Mouse (Mus musculus) right cerebral cortex, postnatal 4 days (tissue): ENCODE measurements around the gene Ankmy1.
A peak's percentile ranks its signal among the peaks of the same experiment; 100 is the strongest.

ENCODE experiments used
- DNase-seq: peaks from one replicate; pipeline ENCODE4 v3.0.0-alpha.2; 2022

Ankmy1 gene

GRCm38 (mm10) chr1:92910925-92911720 is 8.4 kb upstream of the Ankmy1 start:
- DNase-seq = peak; percentile 79

DNA sequence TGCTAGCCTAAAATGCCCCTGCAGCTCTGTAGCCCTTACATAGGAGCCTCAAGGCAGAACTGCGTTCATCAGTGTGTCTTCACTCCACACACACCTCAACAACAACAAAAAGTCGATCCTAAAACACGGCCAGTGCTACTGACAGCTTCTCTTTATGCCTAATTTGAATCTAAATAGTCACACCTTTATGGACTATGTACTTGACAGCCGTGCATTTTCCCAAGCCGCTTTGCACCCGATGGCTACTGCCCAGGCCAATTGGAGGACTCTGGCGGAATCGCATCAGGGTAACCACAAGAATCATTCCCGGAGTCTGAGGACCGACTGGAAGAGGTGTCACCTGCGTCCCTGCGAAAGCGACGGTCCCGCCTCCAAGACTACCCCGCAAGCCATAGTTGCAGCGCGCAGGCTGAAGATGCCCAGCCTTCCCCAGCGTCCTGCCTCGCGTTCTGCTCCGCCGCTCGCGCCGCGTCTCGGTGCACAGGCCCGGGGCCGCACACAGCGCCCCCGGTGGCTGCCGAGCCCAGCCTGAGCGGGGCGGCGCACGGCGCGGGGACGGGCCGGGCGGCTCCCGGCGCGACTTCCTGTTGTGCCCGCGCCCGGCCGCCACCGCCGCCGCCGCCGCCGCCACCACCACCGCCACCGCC is 7.7 kb upstream of the Ankmy1 start, which contains the start of gene Rnpepl1:
Rnpepl1 (plus strand) TSS at position 545 of the 647 bp plus-strand sequence.
- DNase-seq = peak; percentile 75

DNA sequence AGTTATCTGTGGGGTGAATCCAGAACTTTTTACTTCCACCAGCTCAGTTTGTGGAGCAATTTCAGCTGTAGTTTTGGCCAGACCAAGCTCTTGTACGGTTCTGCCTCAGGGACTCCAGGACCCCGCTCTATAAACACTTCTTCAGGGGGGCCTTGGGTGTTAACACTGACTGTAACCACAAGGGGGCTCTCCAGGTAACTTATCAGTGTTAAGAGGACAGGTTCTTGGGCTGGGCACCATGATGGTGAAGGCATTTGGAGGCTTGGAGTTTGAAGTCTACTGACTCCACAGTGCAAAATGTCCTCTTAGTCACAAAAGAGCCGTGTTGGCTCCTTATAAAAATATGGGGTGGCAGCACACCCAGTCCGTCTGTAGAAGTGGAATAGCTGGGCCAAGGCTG is 6.4 kb upstream of the Ankmy1 start:
- no peak for DNase-seq

DNA sequence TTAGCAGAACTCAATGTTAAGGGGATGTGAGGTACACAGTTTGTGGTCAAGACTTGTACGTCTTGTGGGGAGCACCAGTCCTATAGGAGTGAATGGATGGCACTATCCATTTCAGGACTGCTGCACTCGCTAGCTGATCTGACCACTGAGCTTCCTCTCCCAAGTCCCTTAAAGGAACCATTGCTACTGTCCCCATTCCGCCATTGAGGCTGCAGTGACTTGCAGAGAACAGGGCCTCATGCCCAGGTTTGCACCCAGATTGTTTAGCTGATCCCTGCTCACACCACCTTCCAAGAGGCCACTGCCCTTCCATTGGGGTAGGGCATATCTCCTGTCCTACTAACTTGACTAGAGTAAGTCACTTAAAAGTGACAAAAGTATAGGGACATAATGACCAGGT is 6.0 kb upstream of the Ankmy1 start:
- no peak for DNase-seq

DNA sequence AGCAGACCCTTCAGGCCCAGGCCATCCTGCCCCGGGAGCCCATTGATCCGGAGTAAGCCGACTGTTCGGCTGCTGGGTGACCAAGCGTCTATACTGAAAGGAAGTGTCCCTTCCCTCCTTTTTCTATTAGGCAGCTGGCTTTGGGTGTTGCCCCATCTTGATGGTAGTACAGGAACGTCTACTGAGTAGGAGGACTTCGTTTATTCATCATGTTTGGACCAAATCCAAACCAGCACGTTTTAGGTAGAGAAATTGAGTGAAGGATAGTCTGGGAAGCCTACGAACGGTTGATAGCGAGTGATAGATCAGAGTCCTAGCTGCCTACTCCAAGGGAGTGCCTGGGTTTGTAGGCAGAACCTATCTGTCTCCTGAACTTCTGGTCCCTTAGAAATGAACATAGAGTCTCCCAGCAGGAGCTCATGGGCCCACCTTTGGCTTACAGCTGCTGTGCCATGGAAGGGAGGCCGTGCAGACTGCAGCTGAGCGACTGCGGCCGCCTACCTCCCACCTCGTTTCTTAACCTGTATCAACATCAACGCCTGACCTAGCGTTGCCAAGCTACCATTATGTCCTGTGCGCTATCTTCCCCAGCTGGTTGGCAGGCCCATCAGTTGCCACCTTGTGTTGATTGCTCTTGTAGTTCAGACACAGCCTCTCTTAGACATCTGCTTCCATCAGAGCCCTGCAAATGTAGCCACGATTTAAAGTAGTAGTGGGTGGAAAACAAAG is 5.1 kb upstream of the Ankmy1 start:
- DNase-seq = no peak

DNA sequence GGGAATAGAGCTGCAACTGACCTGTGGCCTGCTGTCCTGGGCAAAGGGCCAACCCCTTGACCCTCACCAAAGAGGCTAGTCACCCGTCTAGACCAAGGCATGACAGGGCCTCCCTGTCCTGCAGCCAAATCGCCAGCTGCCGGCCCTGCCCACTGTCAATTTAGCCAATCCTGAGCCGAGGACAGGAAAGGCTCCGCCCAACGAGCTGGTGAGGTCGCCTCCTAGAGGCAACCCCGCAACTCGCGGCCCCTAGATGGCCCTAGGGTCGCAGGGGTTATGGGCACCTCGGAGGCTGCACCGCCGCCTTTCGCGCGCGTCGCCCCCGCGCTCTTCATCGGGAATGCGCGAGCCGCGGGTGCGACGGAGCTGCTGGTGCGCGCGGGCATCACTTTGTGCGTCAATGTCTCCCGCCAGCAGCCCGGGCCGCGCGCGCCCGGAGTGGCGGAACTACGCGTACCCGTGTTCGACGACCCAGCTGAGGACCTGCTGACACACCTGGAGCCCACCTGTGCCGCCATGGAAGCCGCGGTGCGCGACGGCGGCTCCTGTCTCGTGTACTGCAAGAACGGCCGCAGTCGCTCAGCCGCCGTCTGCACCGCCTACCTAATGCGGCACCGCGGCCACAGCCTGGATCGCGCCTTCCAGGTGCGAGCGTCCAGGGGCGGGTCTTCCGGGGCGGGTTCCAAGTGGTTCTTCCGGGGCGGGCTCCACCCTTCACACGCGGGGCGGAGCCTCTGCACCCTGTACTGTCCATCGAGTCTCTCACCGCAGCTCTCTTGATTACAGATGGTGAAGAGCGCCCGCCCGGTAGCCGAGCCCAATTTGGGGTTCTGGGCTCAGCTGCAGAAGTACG is 4.3 kb upstream of the Ankmy1 start, which contains the start of gene Dusp28:
Dusp28 (plus strand) TSS at position 203 of the 853 bp plus-strand sequence.
- DNase-seq = peak; percentile 81

- no peak for DNase-seq
Observed at GRCm38 (mm10) chr1:92905703-92906310, 3.1 kb upstream of the Ankmy1 start.

DNA sequence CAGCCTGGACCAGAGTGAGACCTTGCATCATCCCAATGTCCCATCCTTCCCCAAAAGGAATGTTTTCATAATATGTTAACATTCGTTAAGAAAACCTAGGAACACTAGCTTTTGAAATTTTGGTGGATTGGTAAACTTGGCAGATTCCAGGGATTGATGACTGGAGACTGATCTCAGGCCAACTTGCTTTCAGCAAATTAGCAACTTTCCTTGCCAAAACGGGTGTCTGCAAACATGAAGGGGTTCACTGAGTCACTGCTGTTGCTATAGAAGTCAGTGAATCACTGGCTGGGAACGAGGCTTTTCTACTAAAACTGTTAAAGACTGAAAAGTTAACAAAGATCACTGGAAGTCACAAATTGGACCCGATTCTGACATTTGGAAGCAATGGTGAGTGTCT is 921 bp upstream of the Ankmy1 start:
- no peak for DNase-seq

- peak; percentile 79 for DNase-seq
Observed at GRCm38 (mm10) chr1:92895089-92895488, 7.6 kb downstream of the Ankmy1 start.

DNA sequence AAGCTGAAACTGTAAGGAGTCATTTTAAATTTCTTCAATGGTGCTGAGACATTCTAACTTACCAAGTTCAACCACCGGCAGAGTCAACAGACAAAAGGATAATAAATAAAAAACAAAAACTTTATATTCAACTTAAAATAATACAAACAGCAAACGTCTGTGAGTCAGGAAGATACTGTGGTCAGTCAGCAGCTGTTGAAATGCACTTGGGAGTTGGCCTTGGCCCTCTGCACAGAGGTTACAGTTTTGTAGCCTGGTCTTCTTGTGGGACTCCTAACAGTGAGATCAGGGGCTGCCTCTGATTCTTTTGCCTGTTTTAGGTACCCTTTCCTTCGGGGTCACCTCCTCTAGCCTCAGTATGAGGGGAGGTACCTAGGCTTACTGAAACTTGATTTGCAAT is 8.8 kb downstream of the Ankmy1 start:
- no peak for DNase-seq

DNA sequence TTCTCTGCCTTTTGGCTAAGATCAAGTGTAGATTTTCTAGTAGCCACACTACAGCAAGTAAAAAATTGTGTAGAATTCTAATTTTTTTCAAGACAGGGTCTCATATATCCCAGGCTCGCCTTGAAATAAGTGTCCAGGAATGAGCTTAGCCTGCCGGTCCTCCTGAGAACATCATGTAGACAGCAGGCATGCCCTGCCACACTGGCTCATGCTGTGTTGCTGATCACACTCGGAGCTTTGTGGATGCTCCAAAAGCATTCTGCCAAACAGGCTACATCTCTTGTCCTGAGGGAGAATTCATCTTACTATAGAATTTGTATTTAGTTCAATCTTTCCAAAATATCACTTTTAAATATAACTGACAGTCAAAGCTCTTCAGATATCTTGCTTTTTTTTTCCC is 9.9 kb downstream of the Ankmy1 start:
- DNase-seq = no peak

DNA sequence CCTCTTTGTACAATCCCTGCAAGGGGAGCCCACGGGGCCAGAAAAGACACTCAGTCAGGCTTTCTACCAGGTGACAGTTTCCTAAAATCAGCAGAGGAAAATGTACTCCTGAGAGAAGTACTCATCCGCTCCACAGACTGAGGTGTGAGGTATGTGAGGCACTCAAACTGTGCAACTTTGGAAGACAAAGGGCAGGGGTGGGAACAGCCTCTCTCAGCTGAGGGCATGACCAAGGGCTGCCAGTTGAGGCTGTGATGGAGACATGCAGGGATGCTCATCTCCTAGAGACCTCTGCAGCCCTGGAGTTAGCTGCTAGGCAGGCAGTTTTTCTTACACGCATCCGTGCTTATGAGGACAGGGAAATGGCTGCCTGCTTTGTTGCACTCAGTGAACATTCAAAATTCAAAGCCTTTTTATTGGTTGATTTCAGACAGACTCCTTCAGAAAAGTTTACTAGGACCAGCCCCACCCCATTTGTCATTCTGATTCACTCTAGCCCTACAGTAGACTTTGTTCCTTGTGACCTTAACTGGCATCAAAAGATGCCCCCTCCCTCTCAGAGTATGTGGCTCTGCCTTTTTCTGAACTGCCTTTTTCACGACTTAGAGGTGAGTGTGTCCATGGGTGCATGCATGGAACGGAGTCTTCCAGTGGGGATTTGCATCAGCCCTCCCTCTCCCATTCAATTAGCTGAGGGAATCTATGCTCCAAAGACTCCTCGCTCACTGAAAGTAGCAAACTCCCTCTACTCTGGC is 13.6 kb downstream of the Ankmy1 start:
- no peak for DNase-seq

GRCm38 (mm10) chr1:92881982-92882381 is 20.7 kb downstream of the Ankmy1 start:
- no peak for DNase-seq

DNA sequence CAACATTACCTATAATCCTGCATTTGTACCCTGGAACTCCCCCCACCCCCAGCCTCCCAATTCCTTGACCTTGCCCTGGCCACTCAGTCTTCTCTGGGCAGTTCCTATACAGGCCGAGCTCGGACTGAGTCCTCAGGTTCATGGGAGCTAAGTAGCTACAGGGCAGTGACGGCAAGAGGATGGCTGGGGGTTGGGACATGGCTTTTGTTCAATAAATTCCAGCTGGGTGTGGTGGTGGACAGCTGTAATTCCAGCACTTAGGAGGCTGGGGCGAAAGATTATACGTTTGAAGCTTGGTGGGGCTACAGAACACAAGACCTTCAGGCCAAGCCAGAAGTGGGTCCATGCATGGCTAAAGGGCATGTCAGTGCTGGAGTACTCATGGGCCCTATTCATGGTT is 22.6 kb downstream of the Ankmy1 start:
- no peak for DNase-seq

DNA sequence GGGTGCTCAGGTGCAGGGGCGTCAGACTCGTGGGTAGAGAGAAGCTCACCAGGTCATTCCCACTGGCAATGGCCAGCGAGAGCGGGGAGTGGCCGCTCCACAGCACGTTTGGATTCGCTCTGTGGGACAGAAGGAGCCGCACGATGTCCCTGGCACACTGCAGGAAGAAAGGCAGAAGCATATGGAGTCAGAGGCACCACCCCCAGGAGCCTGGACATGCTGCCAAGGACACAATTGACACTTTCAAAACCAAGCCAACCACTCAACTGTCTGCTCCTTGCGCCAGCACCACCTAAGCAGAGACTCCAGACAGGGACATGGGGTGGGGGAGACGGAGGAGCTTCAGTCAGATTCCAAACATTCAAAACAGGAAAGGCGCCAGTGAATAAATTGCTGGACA is 23.4 kb downstream of the Ankmy1 start:
- no peak for DNase-seq

DNA sequence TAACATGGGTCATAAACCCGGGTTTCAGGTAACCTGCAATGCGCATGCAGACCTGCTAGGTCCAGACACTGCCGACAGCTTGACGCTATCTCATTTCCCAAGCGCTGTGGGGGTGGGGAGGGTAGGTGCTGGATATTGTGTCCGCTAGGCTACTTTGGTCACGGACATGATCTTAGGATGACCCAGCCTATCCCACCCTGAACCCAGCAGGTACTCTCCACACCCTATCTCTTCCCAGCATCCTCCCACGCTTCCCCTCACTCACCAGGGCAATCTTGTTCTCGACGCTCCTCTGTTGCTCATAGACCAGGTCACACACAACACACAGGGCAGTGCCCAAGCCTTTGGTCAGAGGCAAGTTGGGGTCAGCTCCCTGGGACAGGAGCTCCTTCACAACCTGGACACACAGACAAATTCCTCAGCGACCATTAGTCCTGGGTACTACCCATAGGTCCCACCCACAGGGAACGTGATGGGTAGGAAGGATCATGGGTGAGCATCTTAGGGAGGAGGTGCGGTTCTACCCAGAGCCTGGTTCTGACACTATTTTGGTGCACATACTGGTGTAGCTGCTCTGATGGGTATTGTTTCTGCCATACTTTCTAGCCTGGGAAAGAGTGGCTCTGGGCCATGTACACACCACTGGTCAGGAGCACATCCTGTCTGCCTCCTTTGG is 24.5 kb downstream of the Ankmy1 start:
- DNase-seq = no peak

GRCm38 (mm10) chr1:92877431-92877978 is 25.2 kb downstream of the Ankmy1 start:
- no peak for DNase-seq

- DNase-seq = no peak
Observed at GRCm38 (mm10) chr1:92875360-92876111, 27.2 kb downstream of the Ankmy1 start.

- no peak for DNase-seq
Observed at GRCm38 (mm10) chr1:92874011-92874410, 28.7 kb downstream of the Ankmy1 start.

GRCm38 (mm10) chr1:92872666-92873065 is 30.0 kb downstream of the Ankmy1 start:
- DNase-seq = no peak
